Mouse (Mus musculus) bone marrow macrophage, adult 2 months (primary cell): ENCODE results near the gene Atg10.

Experiments used
- CTCF ChIP-seq: IDR thresholded peaks from 2 replicates; pipeline ENCODE4 v1.5.1; 2012; ENCODE audit warnings: low read depth, mild to moderate bottlenecking, low read length, moderate library complexity
- POLR2A ChIP-seq: IDR thresholded peaks from 2 replicates; pipeline ENCODE4 v1.6.1; 2012; ENCODE audit warnings: mild to moderate bottlenecking, low read depth, low read length, borderline replicate concordance

DNA sequence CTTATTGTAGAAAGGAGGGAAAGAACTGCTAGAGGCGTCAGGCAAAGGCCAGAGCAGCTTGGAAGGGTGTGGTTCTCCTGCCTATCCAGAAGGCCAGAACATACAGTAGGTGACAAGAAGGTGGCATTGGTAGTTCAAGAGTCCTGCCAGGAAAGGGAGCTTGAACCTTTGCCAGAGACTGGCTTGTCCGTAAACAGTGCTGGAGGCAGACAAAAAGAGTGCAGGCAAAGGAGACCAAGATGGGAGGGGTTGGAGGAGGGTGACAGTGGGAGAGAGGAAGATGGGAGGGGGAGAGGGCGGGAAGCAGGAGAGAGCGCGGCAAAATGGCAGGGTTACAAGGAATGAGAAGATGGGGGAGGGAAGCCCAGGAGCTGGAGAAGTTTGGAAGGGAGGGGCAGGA lies 61.3 kb downstream of the Atg10 start:
- no peak for TF ChIP-seq CTCF
- TF ChIP-seq POLR2A = no peak
